Mouse (Mus musculus) CD8-positive naive resting alpha-beta T cell, adult 57 days (primary cell): ENCODE data around the gene Bcl9. TPM values are rescaled to one million over a fixed set of nuclear protein-coding genes. Genes with fewer than 3 reads are reported as not detected.

Source experiments
- total RNA-seq: library from RNA; stranded (reverse); gene quantifications from one replicate; pipeline ENCODE4 v1.2.4, GENCODE M21; 2023

Bcl9 gene
- total RNA-seq: 43.7 TPM

GRCm38 (mm10) chr3:97297553-97298432 is at the start of gene Bcl9:
Gene Bcl9 (minus strand): TSS chr3:97297917.

GRCm38 (mm10) chr3:97158611-97159508 is 138.9 kb downstream of the Bcl9 start, which contains the start of gene Acp6:
Gene Acp6 (plus strand): TSS chr3:97158777.

Other genes starting within 250 kb of the Bcl9 start
- gene Acp6, start 139.1 kb downstream of the Bcl9 start, total RNA-seq: 60.0 TPM
- gene Olfr1402, start 124.1 kb upstream of the Bcl9 start, total RNA-seq: not detected